Mouse (Mus musculus) lung, adult 2 months (tissue): ENCODE results near the gene Cept1.

Source experiments
- CTCF ChIP-seq: fragments of 200-500 bp; IDR thresholded peaks from 2 replicates; pipeline ENCODE4 v1.5.1; 2011; ENCODE audit warnings: mild to moderate bottlenecking, low read length, control low read depth; ENCODE audit not compliant: insufficient read depth
- POLR2A ChIP-seq: fragments of 200-500 bp; IDR thresholded peaks from 2 replicates; pipeline ENCODE4 v1.6.1; 2011; ENCODE audit warnings: low read depth, mild to moderate bottlenecking, control low read depth, low read length, borderline replicate concordance; ENCODE audit errors: extremely low read depth

DNA sequence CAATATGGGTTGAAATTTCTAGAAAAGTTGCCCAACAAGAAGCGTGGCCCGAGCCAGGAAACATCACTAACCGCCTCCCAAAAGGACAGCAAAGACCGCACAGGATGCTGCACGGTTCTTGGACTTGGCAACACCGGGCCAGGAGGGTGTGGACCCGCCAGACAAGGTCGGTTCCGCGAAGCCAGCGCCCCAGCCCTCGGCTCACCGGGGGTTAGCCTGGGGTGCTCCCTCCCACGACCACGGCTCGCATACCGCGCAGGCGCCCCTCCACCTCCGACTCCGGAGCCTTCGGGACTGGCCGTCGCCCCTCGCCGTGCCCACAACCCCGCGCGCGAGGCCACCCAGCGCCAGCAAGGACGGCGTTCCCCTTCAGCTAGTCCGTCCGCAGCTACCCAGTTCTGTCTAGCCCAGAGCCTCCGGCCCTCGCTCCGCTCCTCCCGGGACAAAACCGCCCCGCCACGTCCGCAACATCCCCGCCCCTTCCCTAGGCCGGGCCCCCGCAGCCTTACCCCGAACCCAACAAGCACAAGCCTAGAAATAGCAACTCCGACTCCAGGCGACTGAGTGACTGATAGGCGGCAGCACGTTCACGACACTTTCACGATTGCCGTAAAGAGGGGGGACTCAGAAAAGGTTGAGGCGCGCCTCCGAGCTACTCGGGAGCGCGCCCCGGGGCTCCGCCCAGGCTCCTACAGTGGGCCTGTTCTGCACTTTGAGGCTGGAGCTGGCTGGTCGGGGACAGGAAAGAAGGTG is at the start of gene Cept1, which contains the start of gene Dram2:
- TF ChIP-seq CTCF (no peak), POLR2A (peak; percentile 78; the same call in 1 of the 2 replicates)
